8 mouse cellular contexts compared by ENCODE assay signal in the genomic region with DNA sequence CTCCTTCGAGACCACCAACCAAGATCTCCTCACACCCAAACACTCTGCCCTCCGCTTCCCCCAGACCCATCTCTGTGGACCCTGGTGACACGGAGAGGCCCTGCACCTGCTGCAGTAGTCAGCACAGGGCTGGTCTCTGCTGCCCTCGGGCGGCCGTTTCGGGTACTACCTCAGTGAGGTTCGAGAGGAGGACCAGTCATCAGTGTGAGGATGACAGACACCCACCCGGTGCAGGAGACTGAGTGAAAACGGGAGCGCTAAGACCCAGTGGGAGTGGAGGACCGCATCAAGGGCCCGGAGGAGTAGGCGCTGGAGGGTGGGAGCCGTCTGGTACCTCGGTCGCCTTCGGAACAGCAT. TPM values are rescaled to one million over a fixed set of nuclear protein-coding genes. Genes with fewer than 3 reads are reported as not detected.
A peak's percentile ranks its signal among the peaks of the same experiment; 100 is the strongest.
DNase-seq lines count a peak whose midpoint lies in the region; ATAC-seq lines count a peak whose summit lies in the region.

No protein-coding gene starts in this region.

- peak overlapping the region; percentile 96 for H3K27ac ChIP-seq in heart, embryonic 12.5 days (ENCODE audit: poor library complexity, severe bottlenecking)
- H3K27ac ChIP-seq in kidney, embryonic 16.5 days (ENCODE audit: low read length) = peak overlapping the region; percentile 96

- peak overlapping the region; percentile 89 for H3K4me2 ChIP-seq in heart, embryonic 12.5 days
- peak overlapping the region; percentile 84 for H3K4me2 ChIP-seq in kidney, embryonic 16.5 days (replicated peaks; ENCODE audit: low read depth, low read length)

- peak overlapping the region; percentile 79 for H3K4me3 ChIP-seq in erythroblast, embryonic 14.5 days (replicated peaks)
- H3K4me3 ChIP-seq in heart, embryonic 12.5 days = peak overlapping the region; percentile 70
- H3K4me3 ChIP-seq in kidney, embryonic 16.5 days (ENCODE audit: low read length) = peak overlapping the region; percentile 60

- H3K4me1 ChIP-seq in erythroblast, embryonic 14.5 days (ENCODE audit: control insufficient read depth) = peaks cover 63% of the 10 kb centered on the region
- peaks cover 42% of the 10 kb centered on the region for H3K4me1 ChIP-seq in heart, embryonic 12.5 days (replicated peaks)
- H3K4me1 ChIP-seq in kidney, embryonic 16.5 days (ENCODE audit: insufficient read depth, low read length) = peaks cover 43% of the 10 kb centered on the region

- H3K27me3 ChIP-seq in erythroblast, embryonic 14.5 days (ENCODE audit: control insufficient read depth) = no peaks in the 10 kb centered on the region
- H3K27me3 ChIP-seq in heart, embryonic 12.5 days (replicated peaks) = no peaks in the 10 kb centered on the region
- H3K27me3 ChIP-seq in kidney, embryonic 16.5 days (ENCODE audit: insufficient read depth, low read length) = no peaks in the 10 kb centered on the region

- ATAC-seq in heart, embryonic 12.5 days (ENCODE audit: insufficient number of reproducible peaks, low FRiP score) = peak; percentile 68
- peak; percentile 60 for ATAC-seq in kidney, embryonic 16.5 days (ENCODE audit: low FRiP score, low TSS enrichment)

- peak overlapping the region; percentile 96 for H3K9ac ChIP-seq in heart, embryonic 12.5 days
- H3K9ac ChIP-seq in kidney, embryonic 16.5 days (replicated peaks; ENCODE audit: low read length) = peak overlapping the region; percentile 84

- 1% methylated on average over 18 of the region's 18 CpGs for WGBS in heart, embryonic 12.5 days
- under 1% methylated on average over 18 of the region's 18 CpGs for WGBS in kidney, embryonic 16.5 days

- peaks cover 20% of the 10 kb centered on the region for H3K36me3 ChIP-seq in erythroblast, embryonic 14.5 days (ENCODE audit: control insufficient read depth)
- H3K36me3 ChIP-seq in heart, embryonic 12.5 days = peaks cover 6% of the 10 kb centered on the region
- peaks cover under 1% of the 10 kb centered on the region; the same call in 1 of the 2 replicates for H3K36me3 ChIP-seq in kidney, embryonic 16.5 days (ENCODE audit: insufficient read depth, low read length)

- DNase-seq in CD4-positive helper T cell, adult 2 months (ENCODE audit: low read depth, low spot score) = peak; percentile 93
- peak; percentile 84 for DNase-seq in brain, embryonic 18.5 days (ENCODE audit: low read depth, low spot score)
- DNase-seq in liver = peak; percentile 96
- peak; percentile 87 to 96 for DNase-seq in monocyte, adult 2 months (ENCODE audit: low read depth in 1 of 2, low spot score in 2 of 2)
- DNase-seq in spleen, postnatal 14 days (ENCODE audit: low spot score in 2 of 2) = peak; percentile 99

- H3K9me3 ChIP-seq in erythroblast, embryonic 14.5 days (ENCODE audit: control insufficient read depth, low read length) = no peaks in the 10 kb centered on the region
- no peaks in the 10 kb centered on the region for H3K9me3 ChIP-seq in heart, embryonic 12.5 days (replicated peaks)
- no peaks in the 10 kb centered on the region for H3K9me3 ChIP-seq in kidney, embryonic 16.5 days (ENCODE audit: low read length)

RNA-seq across cellular contexts. Expression of gene Nfkbil1, which starts 0.8 kb away (rescaled TPM):
- polyA plus RNA-seq in erythroblast, embryonic 14.5 days (2012) = 1.6 TPM in 2 replicates
- polyA plus RNA-seq in heart, embryonic 12.5 days (2016; fragmentation: Nextera tagmentation; extraction: Ambion mirVana) = 9.0 and 9.8 TPM in 2 replicates
- polyA plus RNA-seq in kidney, embryonic 16.5 days (2015; fragmentation: Nextera tagmentation; extraction: Ambion mirVana) = 11.6 TPM in 2 replicates

RNA-seq across cellular contexts. Expression of gene Atp6v1g2, which starts 2.9 kb away (rescaled TPM):
- polyA plus RNA-seq in erythroblast, embryonic 14.5 days (2012) = 0.04 and 0.37 TPM in 2 replicates
- 10.0 and 12.5 TPM in 2 replicates for polyA plus RNA-seq in heart, embryonic 12.5 days (2016; fragmentation: Nextera tagmentation; extraction: Ambion mirVana)
- 5.8 and 8.5 TPM in 2 replicates for polyA plus RNA-seq in kidney, embryonic 16.5 days (2015; fragmentation: Nextera tagmentation; extraction: Ambion mirVana)

RNA-seq across cellular contexts. Expression of gene Ddx39b, which starts 5.2 kb away (rescaled TPM):
- 18.8 and 20.8 TPM in 2 replicates for polyA plus RNA-seq in erythroblast, embryonic 14.5 days (2012)
- 282 and 285 TPM in 2 replicates for polyA plus RNA-seq in heart, embryonic 12.5 days (2016; fragmentation: Nextera tagmentation; extraction: Ambion mirVana)
- 553 and 556 TPM in 2 replicates for polyA plus RNA-seq in kidney, embryonic 16.5 days (2015; fragmentation: Nextera tagmentation; extraction: Ambion mirVana)

RNA-seq across cellular contexts. Expression of gene Gm16181, which starts 15.7 kb away (rescaled TPM):
- not detected in 2 replicates for polyA plus RNA-seq in erythroblast, embryonic 14.5 days (2012)
- 0.55 TPM in 1 of 2 replicates, not detected in the other for polyA plus RNA-seq in heart, embryonic 12.5 days (2016; fragmentation: Nextera tagmentation; extraction: Ambion mirVana)
- polyA plus RNA-seq in kidney, embryonic 16.5 days (2015; fragmentation: Nextera tagmentation; extraction: Ambion mirVana) = 0.56 and 0.62 TPM in 2 replicates

RNA-seq across cellular contexts. Expression of gene H2-D1, which starts 26.2 kb away (rescaled TPM):
- 2.4 and 2.7 TPM in 2 replicates for polyA plus RNA-seq in erythroblast, embryonic 14.5 days (2012)
- 30.2 and 32.8 TPM in 2 replicates for polyA plus RNA-seq in heart, embryonic 12.5 days (2016; fragmentation: Nextera tagmentation; extraction: Ambion mirVana)
- polyA plus RNA-seq in kidney, embryonic 16.5 days (2015; fragmentation: Nextera tagmentation; extraction: Ambion mirVana) = 73.6 and 87.2 TPM in 2 replicates

Comparison
In these comparisons a context has a peak if more than half of its experiments do, and no peak if none do; other contexts are left out.
1. Peak in every context shown above with its lines: DNase-seq, ATAC-seq, H3K4me3 ChIP-seq and H3K27ac ChIP-seq.
2. RNA of gene Ddx39b, which starts 5.2 kb away (polyA plus RNA-seq): 553 to 556 TPM in kidney, embryonic 16.5 days and 282 to 285 TPM in heart, embryonic 12.5 days; 18.8 to 20.8 TPM in erythroblast, embryonic 14.5 days; every median in the first group is over 10 times any median in the second.